Mouse (Mus musculus) midbrain, embryonic 13.5 days (tissue): ENCODE data around the gene Zfp874b. TPM values are rescaled to one million over a fixed set of nuclear protein-coding genes. Genes with fewer than 3 reads are reported as not detected.
"Not testable (repeated sequence)": the region's sequence is repeated elsewhere in the genome, so short reads cannot be mapped to it uniquely, and the experiment has no call there.

Experiments
- ATAC-seq: fragments of 200-750 bp; cut with Nextera tagmentation; 2 replicates; pipeline ENCODE4 v1.8.0; 2017; ENCODE audit warnings: mild to moderate bottlenecking, moderate TSS enrichment, moderate library complexity
- H3K27ac ChIP-seq: fragments of 300-500 bp; sonication (generic); 2 replicates; pipeline ENCODE4 v1.5.1; 2015; ENCODE audit warnings: inconsistent platforms, mild to moderate bottlenecking, moderate library complexity
- H3K27me3 ChIP-seq: fragments of 300-500 bp; sonication (generic); 2 replicates; pipeline ENCODE4 v1.6.1; 2015; ENCODE audit warnings: mild to moderate bottlenecking, inconsistent platforms
- H3K36me3 ChIP-seq: fragments of 300-500 bp; sonication (generic); 2 replicates; pipeline ENCODE4 v1.6.1; 2015; ENCODE audit warnings: mild to moderate bottlenecking, inconsistent platforms
- H3K4me1 ChIP-seq: fragments of 300-500 bp; sonication (generic); replicated peaks from 2 replicates; pipeline ENCODE4 v1.6.1; 2015; ENCODE audit warnings: inconsistent platforms
- H3K4me2 ChIP-seq: fragments of 300-500 bp; sonication (generic); replicated peaks from 2 replicates; pipeline ENCODE4 v1.6.1; 2015; ENCODE audit warnings: moderate library complexity, mild to moderate bottlenecking, inconsistent platforms
- H3K4me3 ChIP-seq: fragments of 300-500 bp; sonication (generic); replicated peaks from 2 replicates; pipeline ENCODE4 v1.5.1; 2015; ENCODE audit warnings: mild to moderate bottlenecking, inconsistent platforms
- H3K9ac ChIP-seq: fragments of 300-500 bp; sonication (generic); replicated peaks from 2 replicates; pipeline ENCODE4 v1.6.1; 2015; ENCODE audit warnings: mild to moderate bottlenecking, inconsistent platforms
- H3K9me3 ChIP-seq: fragments of 300-500 bp; sonication (generic); 2 replicates; pipeline ENCODE4 v1.6.1; 2016; ENCODE audit warnings: mild to moderate bottlenecking, inconsistent platforms
- WGBS: fragments of 180-500 bp; shearing (Covaris S2); methylation state at CpG from one replicate; pipeline ENCODE4 v1.1.7; 2015; 5-methylcytosine and 5-hydroxymethylcytosine counted together
- polyA plus RNA-seq: library from polyadenylated mRNA; unstranded; fragments of >200 nt; fragmentation: Nextera tagmentation; extraction: Ambion mirVana; gene quantifications from 2 replicates; pipeline ENCODE4 v1.2.1, GENCODE M21; 2015

The Zfp874b gene
- polyA plus RNA-seq, 1 experiment from 2014 or later, result 2.3 TPM

- WGBS, result 1% methylated on average over 20 of the region's 20 CpGs
- Histone ChIP-seq H3K9ac (peak within 1 kb of the TSS; percentile 65), H3K4me1 (peaks cover 8% of the 10 kb centered on the region), H3K4me2 (peak within 1 kb of the TSS; percentile 69), H3K36me3 (peaks cover 8% of the 10 kb centered on the region; the same call in 1 of the 2 replicates), H3K4me3 (peak within 1 kb of the TSS; percentile 51), H3K27me3 (no peaks in the 10 kb centered on the region), H3K27ac (no peak within 1 kb of the TSS), H3K9me3 (0 out of 2 replicates have a peak, but pooled peaks cover 3% of the 10 kb centered on the region)
- ATAC-seq, result peak; percentile 97
Measured at GRCm38 (mm10) chr13:67451172-67452020, 32.7 kb downstream of the Zfp874b start, which contains the start of gene Zfp874a. TSS of gene Zfp874a (minus strand) at chr13:67451624.

- not testable (repeated sequence) for H3K27me3 ChIP-seq, H3K27ac ChIP-seq, H3K4me3 ChIP-seq, H3K9ac ChIP-seq, H3K4me1 ChIP-seq, H3K4me2 ChIP-seq, ATAC-seq, H3K36me3 ChIP-seq, H3K9me3 ChIP-seq
- 94% methylated on average over 1 of the region's 3 CpGs for WGBS
Measured at GRCm38 (mm10) chr13:67437095-67437494, 47.0 kb downstream of the Zfp874b start.

GRCm38 (mm10) chr13:67428116-67428515 is 55.9 kb downstream of the Zfp874b start:
- H3K36me3 ChIP-seq, result no peaks in the 10 kb centered on the region
- H3K4me3 ChIP-seq, result no peak overlapping the region
- H3K4me2 ChIP-seq, result no peak overlapping the region
- H3K27me3 ChIP-seq, result no peaks in the 10 kb centered on the region
- H3K4me1 ChIP-seq, result no peaks in the 10 kb centered on the region
- WGBS, result 76% methylated on average over 3 of the region's 3 CpGs
- H3K9me3 ChIP-seq, result no peaks in the 10 kb centered on the region
- ATAC-seq, result no peak
- no peak overlapping the region for H3K9ac ChIP-seq
- H3K27ac ChIP-seq, result no peak overlapping the region

GRCm38 (mm10) chr13:67425699-67426098 is 58.4 kb downstream of the Zfp874b start:
- not testable (repeated sequence) for H3K27me3 ChIP-seq, H3K9me3 ChIP-seq, H3K36me3 ChIP-seq, ATAC-seq, H3K4me3 ChIP-seq, H3K27ac ChIP-seq, H3K4me2 ChIP-seq, H3K9ac ChIP-seq, H3K4me1 ChIP-seq

GRCm38 (mm10) chr13:67422532-67422931 is 61.5 kb downstream of the Zfp874b start:
- not testable (repeated sequence) for H3K4me1 ChIP-seq, H3K4me3 ChIP-seq, H3K27ac ChIP-seq, ATAC-seq, H3K36me3 ChIP-seq, H3K9me3 ChIP-seq, H3K27me3 ChIP-seq, H3K4me2 ChIP-seq, H3K9ac ChIP-seq
- WGBS, result 79% methylated on average over 2 of the region's 2 CpGs

Other genes with a start within 250 kb of the Zfp874b start
- gene Zfp458, start 205.8 kb downstream of the Zfp874b start, polyA plus RNA-seq, result 5.3 and 5.5 TPM in 2 replicates
- gene Zfp457, start 177.8 kb downstream of the Zfp874b start, polyA plus RNA-seq, result 1.5 and 1.6 TPM in 2 replicates
- gene Zfp595, start 151.7 kb downstream of the Zfp874b start, polyA plus RNA-seq, result 1.4 and 1.7 TPM in 2 replicates
- gene Gm28044, start 123.7 kb downstream of the Zfp874b start, polyA plus RNA-seq, result not detected in 2 replicates
- 0.61 and 0.79 TPM in 2 replicates for gene Zfp953, start 123.7 kb downstream of the Zfp874b start, polyA plus RNA-seq
- 0.44 TPM in 1 of 2 replicates, not detected in the other for gene Gm28041, start 108.5 kb downstream of the Zfp874b start, polyA plus RNA-seq
- gene Zfp456, start 108.4 kb downstream of the Zfp874b start, polyA plus RNA-seq, result 0.52 and 1.0 TPM in 2 replicates
- gene Zfp429, start 84.4 kb downstream of the Zfp874b start, polyA plus RNA-seq, result 4.0 and 5.2 TPM in 2 replicates
- gene Zfp459, start 62.8 kb downstream of the Zfp874b start, polyA plus RNA-seq, result 0.58 and 0.86 TPM in 2 replicates
- 5.2 and 7.3 TPM in 2 replicates for gene Zfp874a, start 32.6 kb downstream of the Zfp874b start, polyA plus RNA-seq
- gene Zfp58, start 16.3 kb upstream of the Zfp874b start, polyA plus RNA-seq, result 15.1 and 16.0 TPM in 2 replicates
- gene Gm26965, start 41.9 kb upstream of the Zfp874b start, polyA plus RNA-seq, result not detected in 2 replicates
- gene Zfp87, start 41.9 kb upstream of the Zfp874b start, polyA plus RNA-seq, result 35.4 and 38.7 TPM in 2 replicates
- 16.2 and 17.1 TPM in 2 replicates for gene Zfp748, start 69.6 kb upstream of the Zfp874b start, polyA plus RNA-seq
- 4.5 and 4.6 TPM in 2 replicates for gene Zfp729b, start 125.4 kb upstream of the Zfp874b start, polyA plus RNA-seq
- gene Gm49345, start 153.5 kb upstream of the Zfp874b start, polyA plus RNA-seq, result not detected in 2 replicates
- gene Zfp729a, start 153.5 kb upstream of the Zfp874b start, polyA plus RNA-seq, result 3.3 and 3.7 TPM in 2 replicates
- 15.4 and 18.3 TPM in 2 replicates for gene Zfp738, start 202.8 kb upstream of the Zfp874b start, polyA plus RNA-seq
- 9.8 and 10.3 TPM in 2 replicates for gene Zfp65, start 244.9 kb upstream of the Zfp874b start, polyA plus RNA-seq